Mouse (Mus musculus) left cerebral cortex, adult 8-10 months (tissue): ENCODE data around the gene Cort. TPM values are rescaled to one million over a fixed set of nuclear protein-coding genes. Genes with fewer than 3 reads are reported as not detected.
"Not testable (repeated sequence)": the region's sequence is repeated elsewhere in the genome, so short reads cannot be mapped to it uniquely, and the experiment has no call there.

ENCODE experiments used
- DNase-seq, 2 experiments: peaks; one replicate each; pipeline ENCODE4 v3.0.0; 2022; ENCODE audit warnings: low spot score in 2 of 2
- total RNA-seq, 4 experiments: library from RNA; stranded (reverse); gene quantifications; 2 replicates each; pipeline ENCODE4 v1.2.4; 2022

The Cort gene
- 10 to 100 TPM in 3 of 4 experiments, 1 to 10 TPM in 1; 8.3 to 14.0 (median 11.0) TPM for total RNA-seq

- DNase-seq = no peak
Observed at GRCm38 (mm10) chr4:149126663-149127062, at the start of gene Cort. TSS of gene Cort (minus strand) at chr4:149126763.

GRCm38 (mm10) chr4:149173661-149174060 lies 47.1 kb upstream of the Cort start:
- DNase-seq = no peak

GRCm38 (mm10) chr4:149172666-149173065 lies 46.1 kb upstream of the Cort start:
- DNase-seq = no peak

- DNase-seq = no peak
Observed at GRCm38 (mm10) chr4:149172083-149172482, 45.5 kb upstream of the Cort start.

GRCm38 (mm10) chr4:149171581-149171981 lies 45.0 kb upstream of the Cort start:
- no peak for DNase-seq

- no peak for DNase-seq
Observed at GRCm38 (mm10) chr4:149170394-149170931, 43.9 kb upstream of the Cort start.

GRCm38 (mm10) chr4:149169926-149170325 lies 43.4 kb upstream of the Cort start:
- not testable (repeated sequence) for DNase-seq

GRCm38 (mm10) chr4:149168016-149168415 lies 41.5 kb upstream of the Cort start:
- DNase-seq = no peak

GRCm38 (mm10) chr4:149166957-149167611 lies 40.5 kb upstream of the Cort start:
- no peak for DNase-seq

GRCm38 (mm10) chr4:149166215-149166946 lies 39.8 kb upstream of the Cort start, which contains the start of gene Pgd:
TSS of gene Pgd (minus strand) at chr4:149166771.
- peak; percentile 92 to 97 for DNase-seq

GRCm38 (mm10) chr4:149164150-149164549 lies 37.6 kb upstream of the Cort start:
- no peak for DNase-seq

GRCm38 (mm10) chr4:149163196-149163595 lies 36.6 kb upstream of the Cort start:
- DNase-seq = no peak

- no peak for DNase-seq
Observed at GRCm38 (mm10) chr4:149161166-149161565, 34.6 kb upstream of the Cort start.

- DNase-seq = no peak
Observed at GRCm38 (mm10) chr4:149159891-149160290, 33.3 kb upstream of the Cort start.

- DNase-seq = no peak
Observed at GRCm38 (mm10) chr4:149159203-149159602, 32.6 kb upstream of the Cort start.

- DNase-seq = no peak
Observed at GRCm38 (mm10) chr4:149157415-149157973, 30.9 kb upstream of the Cort start.

GRCm38 (mm10) chr4:149155711-149156110 lies 29.1 kb upstream of the Cort start:
- no peak for DNase-seq

GRCm38 (mm10) chr4:149154859-149155258 lies 28.3 kb upstream of the Cort start:
- DNase-seq = no peak

- no peak for DNase-seq
Observed at GRCm38 (mm10) chr4:149150721-149151120, 24.2 kb upstream of the Cort start.

- no peak for DNase-seq
Observed at GRCm38 (mm10) chr4:149150256-149150655, 23.7 kb upstream of the Cort start.

- DNase-seq = no peak
Observed at GRCm38 (mm10) chr4:149149611-149150010, 23.0 kb upstream of the Cort start.

- no peak for DNase-seq
Observed at GRCm38 (mm10) chr4:149149196-149149595, 22.6 kb upstream of the Cort start.
